Mouse (Mus musculus): ENCODE measurements around the gene Pdia6. TPM values are rescaled to one million over a fixed set of nuclear protein-coding genes. Genes with fewer than 3 reads are reported as not detected.
A peak's percentile ranks its signal among the peaks of the same experiment; 100 is the strongest.

Gene Pdia6
- polyA plus RNA-seq, 1 experiment from 2014 or later, result 649 TPM

DNA sequence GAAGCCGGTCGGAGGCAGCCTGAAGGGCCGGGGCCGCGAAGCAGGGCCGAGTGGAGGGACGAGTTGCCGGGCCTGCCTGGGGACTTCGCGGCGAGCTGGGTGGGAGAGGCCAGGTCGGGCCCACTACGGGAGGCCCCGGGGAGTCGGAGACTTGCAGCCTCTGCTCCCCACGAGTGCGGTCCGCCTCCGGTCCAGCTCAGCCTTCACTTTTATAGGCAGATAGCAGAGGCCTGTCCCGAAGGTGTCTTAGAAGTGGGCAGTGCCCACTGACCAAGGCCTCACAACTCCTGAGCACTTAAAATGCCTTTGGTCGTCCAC is 287 bp downstream of the Pdia6 start:
- WGBS, result 0% methylated on average over 18 of the region's 21 CpGs
- no peaks in the 10 kb centered on the region for H3K9me3 ChIP-seq
- peak overlapping the region; percentile 98 for H3K4me3 ChIP-seq (replicated peaks)
- H3K4me2 ChIP-seq, result peak overlapping the region; percentile 62
- peaks cover 15% of the 10 kb centered on the region; the same call in 1 of the 2 replicates for H3K4me1 ChIP-seq
- peak overlapping the region; percentile 96 for H3K9ac ChIP-seq
- no peaks in the 10 kb centered on the region for H3K27me3 ChIP-seq (replicated peaks)
- H3K36me3 ChIP-seq, result peaks cover 15% of the 10 kb centered on the region; the same call in 1 of the 2 replicates
- peak; percentile 75 for ATAC-seq (ENCODE audit: insufficient read depth, low FRiP score, low read depth)
- peak overlapping the region; percentile 76 for H3K27ac ChIP-seq

DNA sequence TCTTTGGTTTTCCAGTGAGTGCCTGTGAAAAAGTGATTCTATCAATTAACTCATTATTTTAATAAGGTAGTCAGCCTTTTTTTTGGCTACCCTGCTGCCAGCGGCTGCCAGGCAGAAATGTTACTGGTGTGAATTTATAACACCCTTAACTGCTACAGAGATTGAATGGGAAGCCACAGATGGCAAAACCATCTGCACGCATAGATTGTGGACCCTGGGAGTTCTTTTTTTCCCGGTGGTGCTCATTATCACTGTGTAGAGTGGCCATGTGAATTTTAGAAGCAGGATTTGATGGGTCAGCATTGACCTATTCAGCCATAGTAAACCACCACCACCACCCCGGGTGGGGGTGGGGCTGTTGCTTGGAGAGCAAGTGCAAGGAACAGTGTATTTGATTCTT is 971 bp downstream of the Pdia6 start:
- no peak for ATAC-seq (ENCODE audit: insufficient read depth, low FRiP score, low read depth)
- peak overlapping the region; percentile 98 for H3K4me3 ChIP-seq (replicated peaks)
- peak overlapping the region; percentile 62 for H3K4me2 ChIP-seq
- H3K9me3 ChIP-seq, result no peaks in the 10 kb centered on the region
- H3K9ac ChIP-seq, result peak overlapping the region; percentile 96
- no peaks in the 10 kb centered on the region for H3K27me3 ChIP-seq (replicated peaks)
- no peak overlapping the region for H3K27ac ChIP-seq
- peaks cover 17% of the 10 kb centered on the region; the same call in 1 of the 2 replicates for H3K4me1 ChIP-seq
- peaks cover 15% of the 10 kb centered on the region; the same call in 1 of the 2 replicates for H3K36me3 ChIP-seq
- 12% methylated on average over 4 of the region's 4 CpGs for WGBS

DNA sequence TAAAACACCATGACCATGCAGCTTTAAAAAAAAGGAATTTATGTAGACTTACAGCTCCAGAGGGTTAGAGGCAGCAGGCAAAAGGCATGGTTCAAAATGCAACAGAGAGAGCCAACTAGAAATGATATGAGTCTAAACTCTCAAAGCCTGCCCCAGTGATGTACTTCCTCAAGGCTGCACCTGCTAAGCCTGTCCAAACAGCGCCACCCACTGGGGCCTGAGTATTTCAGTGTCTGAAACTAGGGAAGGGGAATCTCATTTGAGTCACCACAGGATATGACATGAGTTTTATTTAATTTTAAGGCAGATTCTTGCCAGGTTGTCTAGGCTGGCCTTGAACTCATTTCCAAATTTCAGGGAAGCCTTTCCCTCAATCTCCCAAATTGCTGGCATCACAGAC is 4.9 kb downstream of the Pdia6 start:
- Histone ChIP-seq H3K36me3 (peaks cover 42% of the 10 kb centered on the region), H3K27me3 (replicated peaks) (no peaks in the 10 kb centered on the region), H3K4me3 (replicated peaks) (no peak overlapping the region), H3K27ac (no peak overlapping the region), H3K4me1 (peaks cover 17% of the 10 kb centered on the region; the same call in 1 of the 2 replicates), H3K9me3 (no peaks in the 10 kb centered on the region), H3K9ac (no peak overlapping the region), H3K4me2 (no peak overlapping the region)
- ATAC-seq (ENCODE audit: insufficient read depth, low FRiP score, low read depth), result no peak
- 68% methylated on average over 1 of the region's 1 CpGs for WGBS

DNA sequence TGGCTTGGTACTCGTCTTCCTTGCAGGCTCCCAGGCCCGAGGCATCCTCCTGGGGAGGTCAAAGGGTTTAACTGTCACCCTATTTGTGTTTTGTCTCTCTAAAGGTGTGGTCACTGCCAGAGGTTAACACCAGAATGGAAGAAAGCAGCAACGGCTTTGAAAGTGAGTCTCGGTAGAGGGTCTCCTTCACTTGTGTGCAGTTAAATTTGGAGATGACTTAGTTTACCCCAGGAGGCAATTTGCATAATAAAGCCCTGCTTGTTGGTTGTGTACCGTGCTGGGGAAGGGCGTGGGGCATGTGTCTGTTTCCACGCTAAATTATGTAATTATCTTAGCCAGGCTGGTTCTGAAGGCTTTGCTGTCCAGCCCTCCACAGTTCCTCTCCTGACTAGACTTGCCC is 7.5 kb downstream of the Pdia6 start:
- Histone ChIP-seq H3K27ac (no peak overlapping the region), H3K9ac (no peak overlapping the region), H3K36me3 (peaks cover 56% of the 10 kb centered on the region)

DNA sequence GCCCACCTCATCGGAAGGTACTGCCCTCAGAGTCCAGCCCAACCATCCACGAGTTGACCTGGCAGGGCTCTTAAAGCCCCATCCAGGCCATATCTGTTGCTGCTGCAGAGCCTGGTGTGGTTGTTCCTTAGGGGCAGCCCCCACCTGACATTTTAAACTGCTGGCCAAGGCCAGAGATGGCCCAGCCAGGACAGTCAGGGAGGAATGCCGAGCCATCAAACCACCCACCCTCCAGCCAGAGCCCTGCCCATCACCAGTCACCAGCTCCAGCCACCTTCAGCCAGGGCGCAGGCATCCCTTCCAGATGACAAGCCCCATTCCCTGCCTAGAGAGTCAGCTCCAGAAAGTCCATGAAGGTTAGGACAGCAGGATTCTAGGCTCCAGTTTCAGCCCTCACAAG is 22.2 kb downstream of the Pdia6 start:
- Histone ChIP-seq H3K4me1 (no peaks in the 10 kb centered on the region), H3K27ac (no peak overlapping the region), H3K27me3 (replicated peaks) (no peaks in the 10 kb centered on the region), H3K4me3 (replicated peaks) (no peak overlapping the region), H3K4me2 (no peak overlapping the region), H3K36me3 (peaks cover 16% of the 10 kb centered on the region), H3K9ac (no peak overlapping the region), H3K9me3 (no peaks in the 10 kb centered on the region)
- ATAC-seq (ENCODE audit: insufficient read depth, low FRiP score, low read depth), result no peak
- WGBS, result 76% methylated on average over 4 of the region's 4 CpGs

More for the DNA sequence above, 7.5 kb downstream of the Pdia6 start:
- Histone ChIP-seq H3K4me2 (no peak overlapping the region), H3K4me3 (replicated peaks) (no peak overlapping the region), H3K9me3 (no peaks in the 10 kb centered on the region), H3K27me3 (replicated peaks) (no peaks in the 10 kb centered on the region), H3K4me1 (peaks cover 4% of the 10 kb centered on the region; the same call in 1 of the 2 replicates)
- WGBS, result 83% methylated on average over 7 of the region's 7 CpGs
- ATAC-seq (ENCODE audit: insufficient read depth, low FRiP score, low read depth), result no peak

DNA sequence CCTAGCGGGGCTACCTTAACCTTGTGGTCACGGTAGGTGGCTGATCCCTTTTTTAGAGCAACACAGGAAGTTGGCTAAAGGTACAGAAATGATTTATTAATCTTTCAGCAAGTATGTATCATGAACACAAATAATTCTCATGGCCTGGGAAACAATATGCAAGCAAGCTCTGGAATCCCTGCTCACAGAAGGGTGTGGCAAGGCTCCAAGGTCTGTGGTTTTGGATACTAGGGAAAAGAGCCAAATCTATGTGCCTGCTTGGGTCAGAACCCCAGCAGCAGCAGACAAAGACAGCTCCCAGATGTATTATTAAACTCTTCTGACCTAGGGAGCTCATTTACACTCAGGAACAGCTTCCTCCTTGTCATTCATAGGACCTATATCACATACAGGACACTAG is 22.7 kb downstream of the Pdia6 start:
- 42% methylated on average over 2 of the region's 2 CpGs for WGBS
- Histone ChIP-seq H3K36me3 (peaks cover 10% of the 10 kb centered on the region), H3K9ac (no peak overlapping the region), H3K27me3 (replicated peaks) (no peaks in the 10 kb centered on the region), H3K4me3 (replicated peaks) (no peak overlapping the region), H3K9me3 (no peaks in the 10 kb centered on the region), H3K4me2 (no peak overlapping the region), H3K27ac (no peak overlapping the region), H3K4me1 (no peaks in the 10 kb centered on the region)
- ATAC-seq (ENCODE audit: insufficient read depth, low FRiP score, low read depth), result no peak

DNA sequence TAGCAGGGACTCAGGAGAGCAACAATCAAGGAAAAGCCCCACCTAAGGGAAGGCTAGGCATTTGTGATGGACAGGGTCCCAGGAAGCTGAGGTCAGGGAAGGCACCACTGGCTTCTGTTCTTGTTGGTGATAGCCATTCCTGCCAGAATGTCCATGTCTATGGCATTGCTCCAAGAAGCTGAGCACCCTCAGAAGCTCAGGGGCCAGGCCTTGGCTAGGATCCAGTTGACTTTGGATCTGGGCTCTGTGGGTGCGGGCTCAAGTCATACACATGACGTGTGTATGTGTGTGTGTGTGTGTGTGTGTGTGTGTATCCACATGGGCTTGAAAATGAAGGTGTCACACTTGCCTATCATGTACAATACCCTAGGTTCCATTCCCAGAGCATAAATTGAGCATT is 23.6 kb downstream of the Pdia6 start:
- peaks cover 4% of the 10 kb centered on the region; the same call in 1 of the 2 replicates for H3K36me3 ChIP-seq
- WGBS, result 71% methylated on average over 2 of the region's 2 CpGs
- H3K27ac ChIP-seq, result no peak overlapping the region
- no peak overlapping the region for H3K9ac ChIP-seq
- no peak overlapping the region for H3K4me2 ChIP-seq
- H3K4me3 ChIP-seq (replicated peaks), result no peak overlapping the region
- no peaks in the 10 kb centered on the region for H3K9me3 ChIP-seq
- ATAC-seq (ENCODE audit: insufficient read depth, low FRiP score, low read depth), result no peak
- H3K4me1 ChIP-seq, result no peaks in the 10 kb centered on the region
- no peaks in the 10 kb centered on the region for H3K27me3 ChIP-seq (replicated peaks)

DNA sequence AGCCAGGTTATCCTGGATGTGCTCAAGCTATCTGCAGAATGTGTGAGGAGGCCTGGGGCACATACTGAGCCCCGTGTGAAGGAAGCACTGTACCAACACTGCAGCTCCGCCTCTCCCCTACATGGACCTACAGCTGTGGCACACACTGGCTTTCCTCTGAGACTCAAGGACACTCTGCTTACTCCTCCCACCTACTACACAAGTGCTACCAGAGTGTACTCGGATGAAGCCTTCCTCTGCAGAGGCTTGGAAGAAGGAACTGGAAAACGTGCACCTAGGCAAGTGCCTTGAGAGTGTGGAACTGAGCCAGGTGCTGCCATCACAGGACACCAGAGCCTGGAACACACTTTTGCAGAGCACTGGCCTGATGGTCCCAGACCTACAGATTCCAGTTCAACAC is 24.2 kb downstream of the Pdia6 start:
- Histone ChIP-seq H3K9ac (no peak overlapping the region), H3K36me3 (no peaks in the 10 kb centered on the region), H3K27ac (no peak overlapping the region), H3K4me3 (replicated peaks) (no peak overlapping the region), H3K4me2 (no peak overlapping the region), H3K27me3 (replicated peaks) (no peaks in the 10 kb centered on the region), H3K9me3 (no peaks in the 10 kb centered on the region), H3K4me1 (no peaks in the 10 kb centered on the region)
- peak; percentile 70; the same call in 1 of the 2 replicates for ATAC-seq (ENCODE audit: insufficient read depth, low FRiP score, low read depth)
- WGBS, result 53% methylated on average over 4 of the region's 4 CpGs

DNA sequence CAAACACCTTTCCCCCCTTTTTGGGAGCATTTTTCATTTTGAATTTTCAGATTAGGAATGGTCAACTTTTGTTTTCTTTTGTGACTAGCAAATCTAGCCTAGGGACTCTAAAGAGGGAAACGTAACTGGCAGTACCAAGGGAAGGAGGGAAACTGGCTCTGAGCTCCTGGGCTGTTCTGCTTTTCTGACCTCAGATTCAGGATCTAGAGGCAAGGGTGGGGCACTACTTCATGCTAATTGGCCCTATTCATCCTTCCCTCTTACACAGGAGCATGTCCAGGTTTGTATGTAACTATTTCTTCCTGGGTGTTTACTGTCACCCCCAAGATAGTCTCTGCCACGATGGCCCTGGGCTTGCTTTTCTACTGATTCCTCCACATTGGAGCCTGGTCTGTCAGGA is 30.6 kb downstream of the Pdia6 start:
- ATAC-seq (ENCODE audit: insufficient read depth, low FRiP score, low read depth), result no peak
- 69% methylated on average over 2 of the region's 2 CpGs for WGBS

DNA sequence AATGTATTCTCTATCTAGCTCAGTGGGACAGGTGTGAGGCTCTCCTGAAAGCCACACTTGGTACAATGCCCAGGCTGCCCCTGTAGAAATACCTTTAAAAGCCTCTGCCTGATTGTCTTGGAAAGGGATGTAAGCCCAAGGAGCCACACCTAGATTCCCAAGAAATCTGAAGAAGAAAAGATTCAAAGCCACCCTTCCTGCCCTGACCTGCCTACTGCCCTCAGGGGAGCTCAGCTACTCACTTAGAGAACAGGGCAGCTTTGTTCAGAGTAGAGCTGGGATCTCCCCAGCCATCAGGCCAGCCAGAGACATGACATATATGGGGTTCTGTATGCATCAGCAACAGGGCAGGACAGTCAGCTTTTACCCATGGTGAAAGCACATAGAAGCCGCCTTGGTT is 33.6 kb downstream of the Pdia6 start:
- Histone ChIP-seq H3K27ac (no peak overlapping the region), H3K9me3 (no peaks in the 10 kb centered on the region), H3K4me3 (replicated peaks) (no peak overlapping the region), H3K4me2 (no peak overlapping the region), H3K4me1 (no peaks in the 10 kb centered on the region), H3K9ac (no peak overlapping the region), H3K36me3 (no peaks in the 10 kb centered on the region), H3K27me3 (replicated peaks) (no peaks in the 10 kb centered on the region)
- no peak for ATAC-seq (ENCODE audit: insufficient read depth, low FRiP score, low read depth)
- 89% methylated on average over 1 of the region's 1 CpGs for WGBS

More for the DNA sequence above, 30.6 kb downstream of the Pdia6 start:
- Histone ChIP-seq H3K36me3 (no peaks in the 10 kb centered on the region), H3K4me2 (no peak overlapping the region), H3K4me3 (replicated peaks) (no peak overlapping the region), H3K27me3 (replicated peaks) (no peaks in the 10 kb centered on the region), H3K9me3 (no peaks in the 10 kb centered on the region), H3K9ac (no peak overlapping the region), H3K4me1 (no peaks in the 10 kb centered on the region), H3K27ac (no peak overlapping the region)

DNA sequence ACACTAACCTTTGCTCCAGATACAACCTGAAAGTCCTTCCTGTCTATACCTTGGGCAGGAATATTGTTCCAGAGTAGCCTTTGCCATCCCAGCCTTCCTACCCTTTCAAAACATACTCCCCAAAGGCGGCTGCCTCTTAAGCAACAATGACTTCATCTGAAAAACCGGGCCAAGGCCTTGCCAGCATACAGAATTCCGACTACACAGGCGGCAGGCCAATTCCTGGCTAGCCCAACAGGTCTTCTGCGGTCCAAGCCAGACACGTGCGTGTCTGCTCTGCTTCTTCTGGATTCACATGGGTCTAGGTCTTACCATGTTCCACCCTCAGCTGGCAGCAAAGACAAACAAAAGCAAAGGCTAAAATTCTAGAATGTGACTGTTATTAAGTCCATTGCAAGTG is 39.1 kb downstream of the Pdia6 start:
- ATAC-seq (ENCODE audit: insufficient read depth, low FRiP score, low read depth), result no peak
- no peaks in the 10 kb centered on the region for H3K4me1 ChIP-seq
- H3K4me2 ChIP-seq, result no peak overlapping the region
- no peaks in the 10 kb centered on the region for H3K36me3 ChIP-seq
- no peaks in the 10 kb centered on the region for H3K27me3 ChIP-seq (replicated peaks)
- no peaks in the 10 kb centered on the region for H3K9me3 ChIP-seq
- H3K9ac ChIP-seq, result no peak overlapping the region
- no peak overlapping the region for H3K27ac ChIP-seq
- no peak overlapping the region for H3K4me3 ChIP-seq (replicated peaks)
- WGBS, result 84% methylated on average over 7 of the region's 7 CpGs

DNA sequence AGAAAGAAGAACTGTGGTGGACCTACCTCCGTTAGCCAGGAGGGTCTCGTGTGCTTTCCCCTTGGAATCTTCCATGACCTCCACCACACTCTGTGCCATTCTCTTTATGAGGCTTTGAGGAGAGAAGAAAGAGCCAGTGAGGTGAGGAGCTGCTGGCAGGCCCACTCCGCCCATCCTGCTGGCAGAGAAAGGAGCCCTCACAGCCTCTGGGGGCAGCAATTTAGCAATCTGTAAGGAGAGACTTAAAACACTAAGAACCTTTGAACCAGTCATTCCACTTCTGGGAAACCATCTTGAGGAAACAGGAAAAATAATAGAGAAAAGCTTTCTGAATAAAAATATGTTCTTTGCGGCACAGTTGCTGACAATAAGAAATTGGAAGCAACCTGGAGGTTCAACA is 41.9 kb downstream of the Pdia6 start:
- H3K4me3 ChIP-seq (replicated peaks), result no peak overlapping the region
- WGBS, result 57% methylated on average over 4 of the region's 4 CpGs
- H3K27me3 ChIP-seq (replicated peaks), result no peaks in the 10 kb centered on the region
- no peaks in the 10 kb centered on the region for H3K9me3 ChIP-seq
- no peak overlapping the region for H3K27ac ChIP-seq
- H3K4me2 ChIP-seq, result no peak overlapping the region
- no peak overlapping the region for H3K9ac ChIP-seq
- no peaks in the 10 kb centered on the region for H3K4me1 ChIP-seq
- ATAC-seq (ENCODE audit: insufficient read depth, low FRiP score, low read depth), result no peak
- no peaks in the 10 kb centered on the region for H3K36me3 ChIP-seq
